Mouse (Mus musculus) neural tube, embryonic 11.5 days (tissue): ENCODE results near the gene Pate2. TPM values are rescaled to one million over a fixed set of nuclear protein-coding genes. Genes with fewer than 3 reads are reported as not detected.
A peak's percentile ranks its signal among the peaks of the same experiment; 100 is the strongest.

Source experiments
- ATAC-seq: fragments of 200-750 bp; cut with Nextera tagmentation; 2 replicates; pipeline ENCODE4 v1.8.0; 2017; ENCODE audit warnings: moderate number of reproducible peaks, mild to moderate bottlenecking, moderate TSS enrichment, moderate library complexity; ENCODE audit not compliant: insufficient read depth, low FRiP score, low TSS enrichment
- DNase-seq: peaks from one replicate; pipeline ENCODE4 v3.0.0-alpha.2; 2015; ENCODE audit warnings: low spot score
- H3K27ac ChIP-seq: fragments of 300-500 bp; sonication (generic); 2 replicates; pipeline ENCODE4 v1.5.1; 2014; ENCODE audit warnings: low read depth, mild to moderate bottlenecking, low read length
- H3K27me3 ChIP-seq: fragments of 300-500 bp; sonication (generic); 2 replicates; pipeline ENCODE4 v1.6.1; 2014; ENCODE audit warnings: mild to moderate bottlenecking, low read length, mixed read lengths; ENCODE audit not compliant: control insufficient read depth, insufficient read depth
- H3K36me3 ChIP-seq: fragments of 300-500 bp; sonication (generic); 2 replicates; pipeline ENCODE4 v1.6.1; 2014; ENCODE audit warnings: mild to moderate bottlenecking, low read length, moderate library complexity, mixed read lengths; ENCODE audit not compliant: control insufficient read depth, insufficient read depth
- H3K4me1 ChIP-seq: fragments of 300-500 bp; sonication (generic); 2 replicates; pipeline ENCODE4 v1.6.1; 2014; ENCODE audit warnings: low read length, mixed read lengths; ENCODE audit not compliant: control insufficient read depth, insufficient read depth
- H3K4me2 ChIP-seq: fragments of 300-500 bp; sonication (generic); 2 replicates; pipeline ENCODE4 v1.6.1; 2014; ENCODE audit warnings: low read depth, mild to moderate bottlenecking, moderate library complexity
- H3K4me3 ChIP-seq: fragments of 300-500 bp; sonication (generic); 2 replicates; pipeline ENCODE4 v1.5.1; 2014; ENCODE audit warnings: low read depth, low read length
- H3K9ac ChIP-seq: fragments of 300-500 bp; sonication (generic); 2 replicates; pipeline ENCODE4 v1.6.1; 2014; ENCODE audit warnings: mild to moderate bottlenecking, low read length
- H3K9me3 ChIP-seq: fragments of 300-500 bp; sonication (generic); 2 replicates; pipeline ENCODE4 v1.6.1; 2016; ENCODE audit warnings: low read length; ENCODE audit not compliant: control insufficient read depth
- WGBS: fragments of 180-500 bp; shearing (Covaris S2); extraction: QIAGEN DNeasy Blood & Tissue Kit; methylation state at CpG from one replicate; pipeline ENCODE4 v1.1.7; 2014; 5-methylcytosine and 5-hydroxymethylcytosine counted together
- polyA plus RNA-seq: library from polyadenylated mRNA; unstranded; fragments of >200 nt; fragmentation: Nextera tagmentation; extraction: Ambion mirVana; gene quantifications from 2 replicates; pipeline ENCODE4 v1.2.1, GENCODE M21; 2014

Pate2 gene
- polyA plus RNA-seq, 1 experiment from 2014 or later = 0.53 TPM

DNA sequence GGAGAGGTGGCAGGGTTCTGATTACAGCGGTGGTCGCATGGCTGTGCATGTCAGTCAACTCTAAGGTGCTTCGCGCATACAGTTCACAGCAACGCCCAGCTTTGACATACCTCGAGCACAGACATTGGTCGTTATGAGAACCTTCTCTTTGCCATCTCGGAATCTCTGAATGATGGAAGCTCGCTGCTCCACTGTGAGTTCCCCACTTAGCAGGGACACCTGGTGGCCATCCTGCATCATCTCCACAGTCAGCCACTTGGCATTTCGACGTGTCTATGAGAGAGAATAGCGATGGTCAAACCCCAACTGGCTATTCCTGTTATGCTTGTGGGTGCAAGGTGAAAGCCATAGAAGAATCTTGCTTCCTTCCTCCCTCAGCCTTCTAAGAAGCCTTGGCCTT, 24.4 kb upstream of the Pate2 start:
- H3K4me3 ChIP-seq = no peak overlapping the region

DNA sequence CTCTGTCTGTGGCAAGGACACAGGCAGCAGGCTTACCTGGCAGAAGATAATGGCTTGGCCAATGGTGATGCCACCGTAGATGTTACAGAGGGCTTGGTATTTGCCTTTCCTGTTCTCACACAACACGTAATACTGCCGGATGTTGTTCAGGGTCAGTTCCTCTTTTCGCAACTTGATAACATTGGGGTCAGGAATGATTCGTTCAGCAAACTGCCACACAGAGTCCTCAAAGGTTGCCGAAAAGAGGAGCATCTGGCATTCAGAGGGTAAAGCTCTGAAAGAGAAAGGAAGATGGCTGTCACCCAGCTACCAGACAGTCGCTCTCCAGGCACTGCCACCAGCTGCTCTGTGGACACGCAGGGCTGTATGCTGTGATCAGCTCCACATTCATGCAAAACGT, 23.3 kb upstream of the Pate2 start:
- Histone ChIP-seq H3K36me3 (no peaks in the 10 kb centered on the region), H3K4me2 (no peak overlapping the region)
- no peak for ATAC-seq

More for the DNA sequence above, 24.4 kb upstream of the Pate2 start:
- H3K27me3 ChIP-seq = no peaks in the 10 kb centered on the region
- 74% methylated on average over 12 of the region's 12 CpGs for WGBS
- H3K36me3 ChIP-seq = no peaks in the 10 kb centered on the region
- no peak overlapping the region for H3K9ac ChIP-seq
- no peaks in the 10 kb centered on the region for H3K9me3 ChIP-seq
- H3K4me2 ChIP-seq = no peak overlapping the region
- no peak for ATAC-seq
- no peak for DNase-seq
- H3K4me1 ChIP-seq = no peaks in the 10 kb centered on the region
- no peak overlapping the region for H3K27ac ChIP-seq

DNA sequence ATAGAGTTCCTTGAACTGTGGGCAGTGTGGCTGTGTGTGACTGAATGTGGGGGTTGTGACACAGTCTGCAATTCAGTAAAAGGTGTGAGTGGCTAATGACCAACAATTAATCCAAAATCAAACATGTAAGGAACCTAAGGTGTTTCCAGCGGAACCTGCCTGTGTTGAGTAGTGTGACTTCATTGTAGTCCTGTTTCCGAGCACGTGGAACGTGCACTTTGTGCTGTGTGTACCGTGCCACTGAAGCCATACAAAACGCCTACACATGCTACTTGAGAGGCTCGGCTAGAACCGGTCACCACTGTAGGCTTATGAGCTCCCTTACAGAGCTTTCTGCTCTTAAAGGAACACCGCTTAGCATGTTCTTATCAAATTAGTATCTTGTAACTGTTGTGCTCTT, 21.6 kb upstream of the Pate2 start:
- Histone ChIP-seq H3K27ac (no peak overlapping the region), H3K36me3 (no peaks in the 10 kb centered on the region), H3K4me3 (no peak overlapping the region), H3K4me2 (no peak overlapping the region), H3K27me3 (no peaks in the 10 kb centered on the region), H3K4me1 (no peaks in the 10 kb centered on the region), H3K9me3 (no peaks in the 10 kb centered on the region), H3K9ac (no peak overlapping the region)
- WGBS = 83% methylated on average over 9 of the region's 9 CpGs
- no peak for DNase-seq
- no peak for ATAC-seq

More for the DNA sequence above, 23.3 kb upstream of the Pate2 start:
- DNase-seq = no peak
- Histone ChIP-seq H3K27ac (no peak overlapping the region), H3K9me3 (no peaks in the 10 kb centered on the region), H3K4me1 (no peaks in the 10 kb centered on the region), H3K27me3 (no peaks in the 10 kb centered on the region), H3K4me3 (no peak overlapping the region), H3K9ac (no peak overlapping the region)
- WGBS = 88% methylated on average over 9 of the region's 9 CpGs

DNA sequence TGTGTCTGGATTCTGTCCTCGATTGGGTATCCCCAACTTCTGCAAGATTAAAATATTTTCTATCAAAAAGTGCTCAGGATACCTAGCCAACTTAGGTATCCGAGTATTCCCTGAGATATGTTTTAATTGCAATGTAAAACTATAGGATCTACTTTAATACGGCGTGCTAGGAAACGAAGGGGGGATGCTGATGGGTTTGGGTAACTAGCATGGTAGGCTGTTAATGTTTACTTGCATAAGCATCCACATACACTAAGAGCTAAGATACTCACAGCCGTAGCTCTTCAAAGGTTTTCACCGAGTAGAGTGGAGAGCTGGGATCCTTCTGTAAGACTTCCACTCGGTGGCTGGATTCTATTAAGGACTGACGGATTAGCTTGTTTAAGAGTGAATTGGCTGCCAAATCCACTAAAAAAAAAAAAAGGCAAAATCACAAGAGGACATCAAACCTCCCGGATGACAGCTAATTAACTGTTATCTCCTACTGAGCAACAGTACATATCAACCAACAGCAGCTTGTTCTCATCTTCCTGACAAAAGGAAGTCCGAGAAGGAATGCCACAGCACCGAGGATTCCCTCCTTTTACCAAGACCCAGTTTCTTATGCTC, 13.5 kb upstream of the Pate2 start:
- H3K4me3 ChIP-seq = no peak overlapping the region
- H3K4me1 ChIP-seq = no peaks in the 10 kb centered on the region
- no peaks in the 10 kb centered on the region for H3K9me3 ChIP-seq
- 88% methylated on average over 12 of the region's 12 CpGs for WGBS
- ATAC-seq (no peak), DNase-seq (no peak)
- H3K9ac ChIP-seq = no peak overlapping the region
- no peak overlapping the region for H3K27ac ChIP-seq
- H3K36me3 ChIP-seq = no peaks in the 10 kb centered on the region
- H3K4me2 ChIP-seq = no peak overlapping the region
- no peaks in the 10 kb centered on the region for H3K27me3 ChIP-seq

DNA sequence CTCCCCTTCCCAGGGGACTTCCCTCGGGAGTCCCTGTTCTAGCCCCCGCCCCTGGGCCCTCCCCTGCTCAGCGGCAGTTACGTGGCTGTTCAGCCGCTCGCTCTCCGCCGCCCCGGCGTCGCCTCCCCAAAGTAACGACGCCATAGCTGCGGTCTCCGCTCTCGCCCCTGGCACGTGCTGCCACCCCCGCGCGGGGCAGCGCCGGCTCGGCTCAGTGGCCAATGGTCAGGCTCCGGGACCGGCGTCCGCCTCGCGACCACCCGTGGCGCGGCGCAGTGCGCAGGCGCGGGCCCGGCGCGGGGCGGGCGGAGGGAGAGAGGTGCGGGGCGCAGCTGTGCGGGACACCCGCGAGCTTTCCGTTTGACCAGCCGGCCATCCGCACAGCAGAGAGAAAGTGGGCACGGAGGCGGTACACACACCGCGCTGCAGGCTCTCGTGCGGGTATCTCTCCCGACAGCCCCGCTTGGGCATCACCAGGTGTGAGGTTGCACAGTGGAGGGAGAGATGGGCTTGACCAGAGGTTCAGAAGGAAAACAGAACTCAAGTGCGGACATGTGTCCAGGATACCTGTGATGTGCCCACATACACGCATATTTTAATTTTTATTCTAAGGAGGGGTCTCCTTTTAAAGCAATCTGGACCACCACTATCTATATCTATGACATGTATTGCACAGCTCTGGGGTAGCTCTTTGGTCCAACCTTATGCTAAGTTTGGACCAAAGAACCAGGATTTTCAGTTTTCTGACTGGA, 11.7 kb upstream of the Pate2 start, which contains the start of the genes Ddx25 and Pus3:
Ddx25 (minus strand) TSS at position 272 of the 752 bp plus-strand sequence.
Pus3 (plus strand) TSS at position 339 of the 752 bp plus-strand sequence.
- peak within 1 kb of the TSS; percentile 73 for H3K4me3 ChIP-seq
- peak; percentile 87 for DNase-seq
- no peaks in the 10 kb centered on the region for H3K36me3 ChIP-seq
- H3K9ac ChIP-seq = peak within 1 kb of the TSS; percentile 70
- H3K4me2 ChIP-seq = peak within 1 kb of the TSS; percentile 90
- 1% methylated on average over 57 of the region's 59 CpGs for WGBS
- H3K9me3 ChIP-seq = no peaks in the 10 kb centered on the region
- no peaks in the 10 kb centered on the region for H3K4me1 ChIP-seq
- H3K27ac ChIP-seq = peak within 1 kb of the TSS; percentile 14; the same call in 1 of the 2 replicates
- peak; percentile 82 for ATAC-seq
- no peaks in the 10 kb centered on the region for H3K27me3 ChIP-seq

DNA sequence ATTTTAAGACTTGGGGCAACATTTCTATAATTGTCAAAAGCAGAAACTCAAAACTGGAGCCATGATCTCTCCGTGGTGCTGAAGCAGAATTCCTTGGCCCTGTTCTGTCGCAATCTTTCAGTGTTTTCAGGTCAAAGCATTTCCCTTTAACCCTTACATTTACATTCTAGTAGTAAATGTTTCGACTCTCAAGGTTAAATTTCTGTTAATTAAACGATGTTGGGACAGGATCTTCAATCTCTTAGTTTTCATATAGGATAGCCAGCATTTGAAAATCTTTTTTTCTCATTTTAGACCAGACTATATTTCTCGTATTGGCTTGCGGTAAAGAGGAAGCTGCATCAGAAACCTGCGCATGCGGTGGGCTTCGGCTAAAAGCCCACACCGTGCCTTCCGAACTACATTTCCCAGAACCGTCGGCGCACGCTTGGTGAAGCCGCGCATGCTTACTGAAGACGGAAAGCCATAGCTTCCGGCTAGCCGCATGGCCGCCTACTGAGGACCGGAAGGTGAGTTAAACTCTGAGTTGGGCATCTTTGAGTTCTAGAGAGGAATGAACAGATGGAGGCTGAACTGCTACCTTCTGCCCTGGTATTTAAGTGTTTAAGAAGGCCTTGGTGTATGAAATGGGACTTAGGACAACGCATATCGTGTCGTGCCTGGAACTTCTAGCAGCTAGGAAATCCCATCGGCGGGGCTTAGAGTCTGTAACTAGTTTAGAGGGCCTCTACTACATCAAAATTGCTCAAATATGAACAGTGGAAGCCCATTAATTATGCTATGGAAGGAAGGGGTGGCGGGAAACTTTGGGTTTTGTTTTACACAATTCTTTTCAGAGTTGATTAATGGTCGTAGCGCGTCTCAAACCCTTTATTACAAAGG, 10.8 kb upstream of the Pate2 start:
- ATAC-seq = peak; percentile 88
- H3K27me3 ChIP-seq = no peaks in the 10 kb centered on the region
- H3K9ac ChIP-seq = peak overlapping the region; percentile 70
- peak overlapping the region; percentile 73 for H3K4me3 ChIP-seq
- H3K27ac ChIP-seq = no peak overlapping the region
- peak; percentile 93 for DNase-seq
- no peaks in the 10 kb centered on the region for H3K36me3 ChIP-seq
- H3K4me2 ChIP-seq = peak overlapping the region; percentile 90
- WGBS = 3% methylated on average over 31 of the region's 31 CpGs
- no peaks in the 10 kb centered on the region for H3K4me1 ChIP-seq
- H3K9me3 ChIP-seq = no peaks in the 10 kb centered on the region

DNA sequence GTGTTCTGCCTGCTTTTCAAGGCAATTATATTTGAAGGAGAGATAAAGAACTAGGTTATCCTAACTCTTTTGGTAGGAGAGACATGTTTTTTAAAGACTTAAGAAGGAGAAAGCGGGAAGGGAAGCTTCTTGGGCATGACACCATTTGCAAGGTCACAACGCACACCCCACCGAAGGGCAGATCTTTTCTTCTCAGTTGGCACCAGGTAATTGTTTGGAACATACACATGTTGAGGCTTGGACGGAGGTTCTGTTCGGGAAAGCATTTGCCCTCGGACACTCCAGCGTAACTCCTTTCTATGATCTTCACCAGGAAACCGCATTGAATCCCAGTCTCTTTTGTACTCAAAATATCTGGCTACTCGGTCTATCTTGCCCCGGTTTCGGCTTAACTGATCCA, 9.0 kb upstream of the Pate2 start:
- H3K9ac ChIP-seq = no peak overlapping the region
- 94% methylated on average over 11 of the region's 11 CpGs for WGBS
- no peaks in the 10 kb centered on the region; the same call in 1 of the 2 replicates for H3K36me3 ChIP-seq
- DNase-seq (no peak), ATAC-seq (no peak)
- no peak overlapping the region for H3K27ac ChIP-seq
- H3K27me3 ChIP-seq = no peaks in the 10 kb centered on the region
- no peak overlapping the region for H3K4me3 ChIP-seq
- H3K9me3 ChIP-seq = no peaks in the 10 kb centered on the region
- H3K4me2 ChIP-seq = no peak overlapping the region
- H3K4me1 ChIP-seq = no peaks in the 10 kb centered on the region

DNA sequence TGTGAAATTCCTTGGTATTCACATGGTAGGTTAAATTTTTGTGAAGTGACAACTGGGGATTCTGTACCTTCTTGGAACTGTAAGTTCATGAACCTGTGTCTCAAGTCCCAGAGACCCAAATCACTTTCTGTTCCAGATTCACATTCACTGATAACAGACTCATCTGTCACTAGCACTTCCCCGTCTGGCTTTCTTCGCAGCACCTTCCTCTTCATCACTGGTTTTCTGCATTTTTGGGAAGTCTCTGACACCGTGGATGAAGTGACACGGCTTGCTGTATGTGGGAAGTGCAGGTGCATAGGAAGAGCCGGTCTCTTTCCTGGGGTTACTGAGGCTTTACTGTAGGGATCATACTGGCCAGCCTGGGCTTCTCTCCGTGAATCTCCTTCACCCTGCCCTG, 8.5 kb upstream of the Pate2 start:
- H3K36me3 ChIP-seq = peaks cover 3% of the 10 kb centered on the region; the same call in 1 of the 2 replicates
- H3K4me1 ChIP-seq = no peaks in the 10 kb centered on the region
- H3K9me3 ChIP-seq = no peaks in the 10 kb centered on the region
- H3K4me2 ChIP-seq = no peak overlapping the region
- no peaks in the 10 kb centered on the region for H3K27me3 ChIP-seq
- ATAC-seq (no peak), DNase-seq (no peak)
- WGBS = 92% methylated on average over 6 of the region's 6 CpGs
- H3K27ac ChIP-seq = no peak overlapping the region
- no peak overlapping the region for H3K4me3 ChIP-seq
- H3K9ac ChIP-seq = no peak overlapping the region
